Mouse (Mus musculus) heart, adult 2 months (tissue): Measurements from ENCODE around the gene Usp39.

Experiments
- CTCF ChIP-seq: fragments of 200-600 bp; IDR thresholded peaks from 2 replicates; pipeline ENCODE4 v1.8.1; 2022; ENCODE audit warnings: antibody characterized with exemption, mild to moderate bottlenecking, moderate library complexity
- POLR2A ChIP-seq: fragments of 200-500 bp; IDR thresholded peaks from 2 replicates; pipeline ENCODE4 v1.6.1; 2011; ENCODE audit warnings: mild to moderate bottlenecking, low read depth, low read length, control low read depth; ENCODE audit not compliant: insufficient read depth

DNA sequence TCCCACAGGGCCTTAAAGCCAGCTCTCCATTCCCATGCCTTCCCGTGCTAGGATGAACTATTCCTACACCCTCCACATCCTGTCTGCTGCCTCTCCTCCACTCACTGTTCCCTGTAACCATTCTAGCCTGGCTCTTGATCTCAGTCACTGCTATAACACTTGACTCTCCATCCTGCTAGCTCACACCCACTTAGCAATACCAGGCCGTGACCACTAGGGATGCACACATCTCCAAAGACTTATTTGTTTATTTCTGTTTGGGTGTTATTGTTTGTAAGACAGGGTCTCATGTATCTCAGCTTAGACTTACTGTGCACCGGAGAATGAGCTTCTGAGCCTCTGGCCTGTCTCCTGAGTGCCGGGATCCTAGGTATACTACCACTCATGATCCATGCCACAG lies 24.6 kb upstream of the Usp39 start:
- no peak for TF ChIP-seq POLR2A
- no peak; the same call in 1 of the 2 replicates for TF ChIP-seq CTCF
